Mouse (Mus musculus) layer of hippocampus, postnatal 10 days (tissue): ENCODE measurements at regions not wholly inside any gene's neighbourhood (a gene's known extent, or its start where the extent isn't known, plus 50 kb on each side); places are given as distances from the start of the nearest gene placed in this dataset.

Source experiments
- DNase-seq, 2 experiments: peaks; one replicate each; pipeline ENCODE4 v3.0.0; 2021; ENCODE audit warnings: low spot score in 2 of 2

- no peak for DNase-seq
These were observed 326.6 kb downstream of the Col12a1 start for GRCm38 (mm10) chr9:79392020-79392419.

- DNase-seq = no peak
These were observed 303.6 kb downstream of the Col12a1 start for GRCm38 (mm10) chr9:79414989-79415388.

- DNase-seq = no peak
These were observed 288.2 kb downstream of the Col12a1 start for GRCm38 (mm10) chr9:79430417-79430816.

- no peak for DNase-seq
These were observed 281.0 kb downstream of the Col12a1 start for GRCm38 (mm10) chr9:79437636-79438035.

- DNase-seq = no peak
These were observed 279.2 kb downstream of the Col12a1 start for GRCm38 (mm10) chr9:79439233-79439960.

GRCm38 (mm10) chr9:79455226-79455625 lies 263.4 kb downstream of the Col12a1 start:
- DNase-seq = no peak

GRCm38 (mm10) chr9:79479118-79479517 lies 239.5 kb downstream of the Col12a1 start:
- no peak for DNase-seq

- DNase-seq = no peak
These were observed 218.4 kb downstream of the Col12a1 start for GRCm38 (mm10) chr9:79500253-79500652.

- no peak for DNase-seq
These were observed 216.6 kb downstream of the Col12a1 start for GRCm38 (mm10) chr9:79502034-79502433.

GRCm38 (mm10) chr9:79516384-79516783 lies 202.2 kb downstream of the Col12a1 start:
- DNase-seq = no peak

- no peak for DNase-seq
These were observed 201.2 kb downstream of the Col12a1 start for GRCm38 (mm10) chr9:79517461-79517860.

- DNase-seq = no peak
These were observed 200.0 kb downstream of the Col12a1 start for GRCm38 (mm10) chr9:79518640-79519039.

- DNase-seq = no peak
These were observed 198.1 kb downstream of the Col12a1 start for GRCm38 (mm10) chr9:79520498-79520897.

- DNase-seq = peak in 1 of 2 experiments; percentile 8
These were observed 195.6 kb downstream of the Col12a1 start for GRCm38 (mm10) chr9:79523054-79523453.

GRCm38 (mm10) chr9:79525000-79525399 lies 193.6 kb downstream of the Col12a1 start:
- no peak for DNase-seq

GRCm38 (mm10) chr9:79526390-79526789 lies 192.2 kb downstream of the Col12a1 start:
- DNase-seq = no peak

GRCm38 (mm10) chr9:79527331-79527730 lies 191.3 kb downstream of the Col12a1 start:
- DNase-seq = no peak
